Mouse (Mus musculus): ENCODE results near the gene Mtcl1.
A peak's percentile ranks its signal among the peaks of the same experiment; 100 is the strongest.

Mtcl1 gene

DNA sequence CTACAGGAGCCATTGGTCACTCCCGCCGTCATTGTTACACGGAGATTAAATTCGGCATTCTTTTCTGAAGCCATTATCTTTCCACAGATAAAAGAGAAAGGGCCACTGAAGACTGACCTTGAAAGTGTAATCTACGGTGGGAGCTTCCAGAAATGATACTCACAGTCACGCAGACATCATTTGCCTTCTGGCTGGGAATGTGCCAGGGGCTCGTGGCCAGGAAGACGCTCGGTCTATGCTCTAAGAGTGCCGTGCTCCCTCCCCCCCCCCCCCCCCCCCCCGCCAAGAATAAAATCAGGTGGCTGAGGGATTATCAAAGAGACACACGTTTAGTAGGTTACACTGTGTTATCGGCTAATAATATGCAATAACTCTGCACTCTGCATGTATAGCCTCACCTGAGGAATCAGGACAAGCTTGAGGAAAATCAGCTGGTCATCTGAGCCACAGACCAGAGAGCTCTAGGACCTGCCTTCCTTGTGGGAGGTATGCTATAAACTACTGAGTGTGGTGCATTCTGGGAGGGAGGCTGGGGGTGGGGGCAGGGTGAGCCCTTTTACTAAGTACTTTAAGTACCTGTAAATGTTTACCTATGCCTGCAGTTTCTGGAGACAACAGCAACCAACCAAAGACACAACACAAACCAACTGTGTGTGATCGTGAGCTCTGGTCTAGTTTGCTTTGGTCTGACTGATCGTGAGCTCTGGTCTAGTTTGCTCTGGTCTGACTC, 87.1 kb downstream of the Mtcl1 start:
- peak; percentile 59 for DNase-seq (ENCODE audit: low spot score)

DNA sequence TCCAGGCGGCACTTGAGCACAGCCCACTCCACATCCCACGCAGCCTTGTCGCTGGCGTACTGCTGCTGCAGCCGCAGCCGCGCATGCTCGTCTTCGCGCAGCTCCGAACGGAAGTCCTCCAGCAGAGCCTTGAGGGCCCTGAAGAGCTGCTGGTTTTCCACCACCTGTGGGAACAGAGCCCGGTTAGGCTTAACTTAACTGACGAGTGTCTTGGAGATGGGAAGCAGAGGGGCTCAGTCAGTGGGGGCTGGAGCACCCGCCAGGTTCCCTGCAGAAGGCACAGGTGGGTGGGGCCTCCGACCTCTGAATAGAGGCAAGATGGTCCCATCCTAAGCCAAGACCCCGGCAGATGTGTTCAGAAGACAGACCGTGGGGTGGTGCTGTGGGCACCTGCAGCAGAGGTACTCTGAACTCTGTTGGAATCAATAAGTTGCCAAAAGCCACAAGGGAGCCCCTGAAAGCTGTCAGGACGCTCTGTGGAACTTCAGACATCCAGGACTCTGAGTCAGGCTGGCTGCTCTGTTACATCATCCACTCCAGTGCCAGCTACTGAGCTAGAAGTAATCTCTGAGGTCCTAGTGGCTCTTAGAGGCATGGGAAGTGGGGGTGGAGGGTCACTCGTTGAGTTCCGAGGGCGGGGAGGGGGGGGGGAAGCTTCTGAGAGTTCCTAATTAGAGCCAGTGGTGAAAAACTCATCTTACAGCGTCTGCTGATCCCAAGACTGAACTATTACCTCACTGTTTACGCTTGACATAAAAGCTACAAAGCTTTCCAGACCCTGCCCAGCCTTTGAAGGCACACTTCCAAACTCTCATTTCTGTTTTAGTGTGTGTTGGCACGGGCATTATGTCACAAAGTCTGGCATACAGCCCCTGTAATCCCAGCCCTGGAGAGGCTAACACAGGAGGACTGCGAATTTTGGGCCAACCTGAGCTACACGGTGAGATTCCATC, 91.2 kb downstream of the Mtcl1 start:
- DNase-seq (ENCODE audit: low spot score) = no peak

DNA sequence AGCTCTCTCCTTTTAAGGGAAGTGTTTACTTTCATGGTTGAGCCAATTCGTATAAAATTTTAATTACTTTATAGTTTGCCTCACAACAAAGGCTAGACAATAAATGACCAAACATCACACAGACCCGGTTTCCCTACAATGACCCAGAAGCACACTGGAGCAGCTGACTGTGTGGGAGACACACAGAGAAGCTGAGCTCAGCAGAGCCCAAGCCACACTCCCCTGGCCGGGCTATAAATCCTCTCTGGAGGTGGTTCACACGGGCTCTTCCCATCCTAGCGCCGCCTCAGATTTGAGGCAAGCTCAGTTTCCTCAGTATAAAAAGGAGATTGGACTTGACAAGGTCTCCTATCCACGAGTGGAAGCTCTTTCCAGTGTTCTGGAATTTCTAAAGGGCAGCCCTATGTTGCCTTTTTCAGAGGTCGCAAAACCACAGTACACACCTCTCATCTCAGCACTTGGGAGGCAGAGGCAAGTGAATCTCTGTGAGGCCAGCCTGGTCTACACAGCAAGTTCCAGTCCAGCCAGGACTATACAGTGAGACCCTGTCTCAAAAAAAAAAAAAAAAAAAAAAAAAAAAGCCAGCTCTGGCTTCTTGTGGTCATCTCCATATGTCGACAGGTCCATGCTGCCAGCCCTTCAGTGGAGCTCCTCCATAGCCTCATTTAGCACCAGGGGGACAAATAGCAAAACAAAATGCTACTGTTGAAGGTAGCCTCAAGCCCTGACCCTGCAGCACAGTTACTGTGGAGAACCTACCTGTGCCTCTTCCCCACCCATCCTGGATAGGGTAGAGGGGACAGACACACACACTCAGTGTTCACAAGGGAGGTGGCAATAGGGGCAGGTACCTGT, 92.2 kb downstream of the Mtcl1 start:
- no peak for DNase-seq (ENCODE audit: low spot score)

DNA sequence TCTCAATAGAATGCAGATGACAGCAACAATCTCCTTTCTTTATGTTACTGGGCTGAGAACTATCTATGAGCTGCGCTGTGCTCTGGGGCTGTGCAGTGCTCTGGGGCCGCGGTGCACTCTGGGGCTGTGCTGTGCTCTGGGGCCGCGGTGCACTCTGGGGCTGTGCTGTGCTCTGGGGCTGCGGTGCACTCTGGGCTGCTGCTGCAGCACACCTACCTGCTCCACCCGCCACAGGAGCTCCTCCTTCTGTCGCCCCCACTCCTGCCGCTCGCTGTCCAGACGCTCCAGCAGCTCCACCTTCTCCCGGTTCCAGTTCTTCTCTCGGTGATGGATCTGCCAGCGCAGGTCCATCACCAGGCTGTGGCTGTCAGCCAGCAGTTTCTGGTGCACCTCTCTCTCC, 95.6 kb downstream of the Mtcl1 start:
- no peak for DNase-seq (ENCODE audit: low spot score)

DNA sequence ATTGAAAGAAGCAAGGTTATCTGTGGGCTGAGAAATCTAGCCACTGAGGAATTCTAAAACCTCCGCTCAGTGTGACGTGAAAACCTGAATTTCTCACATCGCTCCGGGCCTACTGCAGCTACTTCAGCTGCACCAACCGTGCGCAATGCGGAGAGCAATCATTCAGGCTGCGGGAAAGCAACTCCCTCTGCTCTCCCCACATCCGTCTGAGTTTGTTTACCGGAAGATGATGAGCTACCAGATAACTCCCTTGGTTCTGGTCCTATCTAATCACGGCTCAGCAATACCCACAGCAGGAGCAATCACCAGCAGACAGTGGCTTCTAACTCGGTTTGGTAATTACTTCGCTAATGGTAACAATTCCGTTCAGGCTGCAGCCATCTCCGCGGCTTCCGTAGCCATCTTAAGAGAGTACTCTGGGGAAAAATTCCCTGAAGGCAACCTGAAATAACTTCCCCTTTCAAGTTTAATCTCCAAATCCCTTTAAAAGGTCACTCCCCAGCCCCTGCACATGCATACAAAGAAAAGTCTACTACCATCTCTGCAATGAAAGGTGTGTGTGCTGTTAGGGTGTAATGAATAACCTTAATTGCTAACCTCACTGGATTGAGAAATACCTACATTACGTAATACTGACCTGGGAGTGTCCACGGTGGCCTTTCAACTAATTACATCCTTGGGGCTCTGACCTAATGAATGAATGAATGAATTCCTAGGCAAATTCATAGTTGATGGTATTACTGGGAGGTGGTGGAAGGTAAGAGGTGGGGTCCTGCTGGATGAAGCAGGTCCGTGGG, 96.5 kb downstream of the Mtcl1 start:
- no peak for DNase-seq (ENCODE audit: low spot score)

DNA sequence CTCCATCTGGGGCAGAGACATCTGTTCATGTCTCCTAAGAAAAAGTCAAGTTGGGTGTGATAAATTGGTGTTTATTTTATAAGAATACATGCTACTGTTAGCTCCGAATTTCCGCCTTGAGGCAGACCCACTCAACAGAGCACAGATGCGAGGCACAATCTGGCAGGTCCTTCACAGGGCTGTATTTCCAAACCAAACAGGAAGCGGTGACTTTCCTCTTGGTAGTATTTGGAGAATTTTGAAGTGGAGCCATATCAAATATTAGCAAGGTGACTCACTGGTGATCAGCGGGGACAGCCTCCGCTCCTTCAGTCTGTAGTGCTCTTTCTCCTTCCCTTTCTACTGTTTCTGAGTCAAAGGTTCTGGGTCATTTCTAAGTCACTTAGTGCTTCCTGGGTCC, 97.3 kb downstream of the Mtcl1 start:
- DNase-seq (ENCODE audit: low spot score) = no peak

DNA sequence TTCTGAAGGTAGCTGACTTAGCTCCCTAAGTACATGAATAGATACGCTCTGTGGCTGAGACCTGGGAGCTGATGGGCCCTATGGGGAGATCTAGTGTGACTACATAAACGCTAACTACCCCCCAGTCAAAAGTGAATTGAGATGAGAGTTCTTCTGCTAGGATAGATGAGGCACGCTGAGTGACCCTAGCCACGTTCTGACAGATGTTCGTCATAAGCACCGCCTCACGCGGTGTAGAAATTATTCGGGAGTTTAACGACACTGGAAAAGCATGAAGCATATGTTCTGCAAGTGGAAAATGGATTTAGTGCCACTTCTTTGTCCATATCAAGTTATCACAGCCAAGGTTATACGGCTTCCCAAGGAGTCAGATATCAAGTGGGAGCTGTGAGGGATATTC, 98.9 kb downstream of the Mtcl1 start:
- DNase-seq (ENCODE audit: low spot score) = no peak

DNA sequence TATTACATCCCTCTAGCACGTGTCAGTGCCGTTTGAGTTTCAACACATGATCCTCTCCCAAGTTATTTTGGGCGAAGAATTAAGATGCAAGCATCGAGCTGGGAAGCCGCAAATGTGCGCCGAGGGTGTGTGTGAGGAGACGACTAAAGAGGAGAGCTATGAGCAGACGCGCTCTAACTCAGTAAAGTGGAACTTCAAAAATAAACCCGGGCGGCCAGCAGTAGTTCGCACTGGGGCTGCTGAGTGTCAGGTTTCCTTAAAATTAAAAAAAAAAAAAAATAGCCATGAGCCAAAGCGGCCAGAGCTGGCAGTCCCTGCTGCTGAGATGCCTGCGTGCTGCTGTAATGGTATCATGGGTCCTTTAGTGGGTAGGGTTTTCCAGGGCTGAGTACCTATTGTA, 99.4 kb downstream of the Mtcl1 start:
- DNase-seq (ENCODE audit: low spot score) = no peak

DNA sequence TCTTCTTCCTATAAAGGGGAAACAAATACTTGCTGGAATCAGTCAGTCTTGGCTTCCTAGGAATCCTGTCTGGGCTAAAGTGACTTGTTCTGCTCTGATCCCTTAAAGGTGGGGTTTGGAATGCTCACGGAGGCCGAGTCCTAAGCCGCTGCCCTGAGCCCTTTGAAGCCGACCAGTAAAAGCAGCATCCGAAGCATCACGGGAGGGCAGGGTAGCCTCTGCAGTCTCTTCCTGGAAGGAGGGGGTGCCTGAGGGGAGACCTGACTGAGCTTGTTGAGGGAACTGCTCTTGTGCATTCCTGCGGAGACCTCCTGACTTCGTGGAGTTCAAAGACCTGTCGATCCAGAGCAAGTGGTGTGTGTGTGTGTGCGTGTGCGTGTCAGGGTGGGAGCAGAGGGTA, 103.2 kb downstream of the Mtcl1 start:
- no peak for DNase-seq (ENCODE audit: low spot score)

DNA sequence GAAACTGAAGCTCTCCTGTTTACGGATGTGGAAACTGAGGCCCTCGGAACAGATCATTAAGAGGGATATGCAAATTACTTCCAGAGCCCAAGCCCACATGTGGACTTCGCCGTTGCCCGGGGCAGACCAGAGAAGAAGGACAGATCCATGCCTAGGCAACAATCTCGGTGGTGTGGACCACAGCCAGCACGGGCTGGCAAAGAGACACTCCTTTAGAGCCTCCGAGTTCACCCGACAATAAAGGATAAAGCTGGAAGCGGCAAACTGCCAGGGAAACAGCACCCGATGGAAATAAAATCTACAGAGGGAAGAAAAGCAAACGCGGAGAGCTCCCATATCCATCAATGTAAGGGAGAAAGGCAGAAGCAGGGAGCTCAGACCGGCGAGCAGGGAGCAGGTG, 103.9 kb downstream of the Mtcl1 start:
- peak; percentile 26 for DNase-seq (ENCODE audit: low spot score)

DNA sequence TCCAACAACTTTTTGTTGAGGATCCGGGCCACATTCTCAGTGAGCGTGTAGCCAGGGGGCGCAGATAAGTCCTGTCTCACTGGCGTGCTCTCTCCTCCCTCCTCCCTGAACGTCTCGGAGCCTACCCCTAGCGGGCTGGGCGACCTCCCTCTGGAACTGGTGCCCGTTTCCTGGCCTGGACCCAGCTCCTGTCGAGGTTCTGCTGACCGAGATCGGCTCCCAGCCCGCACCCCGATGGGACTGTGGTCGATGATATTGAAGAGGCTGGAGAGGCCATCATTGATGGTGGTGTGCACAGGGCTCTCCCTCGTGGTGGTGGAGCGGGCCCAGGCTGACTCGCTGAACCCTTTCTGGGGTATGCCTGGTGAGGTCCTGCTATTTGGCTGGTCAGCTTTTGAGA, 106.6 kb downstream of the Mtcl1 start:
- no peak for DNase-seq (ENCODE audit: low spot score)

DNA sequence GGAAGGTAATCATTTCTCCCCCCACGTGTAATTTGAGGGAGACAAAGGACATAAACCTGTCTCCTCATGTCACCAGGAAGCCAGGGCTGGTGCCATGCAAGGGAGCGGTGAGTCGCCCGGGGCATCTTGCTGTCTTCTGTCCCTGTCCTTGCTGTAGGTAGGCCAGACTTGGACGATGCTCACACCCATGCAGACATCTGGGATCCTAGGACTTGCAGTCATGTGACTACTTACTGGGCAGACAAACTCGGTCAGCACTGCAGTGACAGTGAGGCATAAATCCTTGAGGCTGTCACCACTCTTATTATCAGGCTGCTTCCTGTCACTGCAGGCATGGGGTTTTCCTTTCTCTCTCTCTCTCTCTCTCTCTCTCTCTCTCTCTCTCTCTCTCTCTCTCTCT, 107.9 kb downstream of the Mtcl1 start:
- DNase-seq (ENCODE audit: low spot score) = no peak

DNA sequence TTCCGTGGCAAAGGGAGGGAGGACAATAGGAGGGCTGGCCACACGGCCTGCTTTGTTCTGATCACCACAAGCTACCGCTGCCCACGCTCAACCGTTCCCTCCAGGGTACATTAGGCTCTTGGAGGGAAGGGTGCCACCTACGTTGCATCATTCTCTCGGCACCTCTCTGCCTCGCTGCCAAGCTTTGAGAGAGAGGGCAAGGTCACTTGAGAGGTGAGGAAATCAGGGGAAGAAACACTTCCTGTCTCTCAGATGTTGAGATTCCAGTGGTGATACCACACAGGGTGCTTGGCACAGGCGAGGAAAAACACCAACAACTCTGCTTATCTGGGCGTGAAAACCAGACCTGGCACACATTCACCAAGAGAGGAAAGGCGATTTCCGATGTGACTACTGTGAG, 108.8 kb downstream of the Mtcl1 start:
- DNase-seq (ENCODE audit: low spot score) = peak; percentile 48

DNA sequence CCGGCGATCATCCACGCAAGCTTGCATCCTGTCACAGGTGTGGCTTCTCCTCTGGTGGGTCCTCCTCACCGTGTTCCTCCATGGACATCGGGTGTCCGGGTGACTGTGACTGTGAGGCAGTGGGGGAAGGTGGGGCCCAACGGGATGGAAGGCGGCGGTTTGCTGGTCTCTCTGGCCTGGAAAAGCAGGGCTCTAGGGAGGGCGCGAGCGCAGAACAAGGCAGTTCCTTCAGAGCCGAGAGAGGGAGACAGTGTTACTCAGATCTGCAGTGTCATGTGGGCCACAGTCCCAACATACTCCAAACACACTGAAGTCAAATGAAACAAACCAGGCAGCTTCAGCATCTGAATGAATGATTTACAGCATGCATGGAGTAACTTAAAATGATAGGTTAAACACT, 111.6 kb downstream of the Mtcl1 start:
- DNase-seq (ENCODE audit: low spot score) = no peak

DNA sequence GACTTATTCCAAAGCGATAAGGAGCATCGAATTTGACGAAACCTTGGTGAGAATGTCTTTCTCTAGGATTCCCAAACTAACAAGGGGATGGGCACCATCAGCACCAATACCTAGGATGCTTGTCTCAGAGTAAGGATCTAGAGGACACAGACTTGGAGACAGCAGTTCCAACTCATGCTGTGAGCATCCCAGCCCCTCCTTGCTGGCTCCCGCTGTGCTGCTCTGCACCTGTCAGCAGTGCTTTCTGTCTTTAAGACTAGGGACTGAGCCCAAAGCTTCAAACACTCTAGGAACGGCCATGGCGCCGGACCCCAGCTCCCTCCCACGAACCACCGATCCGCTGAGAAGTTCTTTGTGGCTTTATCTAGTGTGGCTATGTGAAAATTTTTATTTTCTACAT, 114.0 kb downstream of the Mtcl1 start:
- no peak for DNase-seq (ENCODE audit: low spot score)

DNA sequence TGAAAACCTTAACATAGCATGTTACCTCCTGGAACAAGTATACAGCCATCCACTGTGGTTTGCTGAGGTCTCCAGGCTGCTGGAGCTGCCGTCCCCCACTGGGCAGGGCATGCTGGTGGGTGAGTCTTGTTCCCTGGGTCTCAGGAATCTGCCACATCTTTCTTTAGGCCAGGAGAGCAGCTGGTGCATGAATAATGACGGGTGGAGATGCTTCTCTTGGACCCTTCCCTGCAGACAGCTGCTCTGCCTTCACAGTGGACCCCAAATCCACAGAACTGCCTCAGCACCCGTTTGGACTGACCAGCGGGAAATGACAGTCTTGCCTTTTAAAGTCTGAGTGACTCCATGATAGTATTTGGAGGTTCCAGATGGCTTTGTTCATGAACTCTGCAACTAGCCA, 114.7 kb downstream of the Mtcl1 start:
- no peak for DNase-seq (ENCODE audit: low spot score)

DNA sequence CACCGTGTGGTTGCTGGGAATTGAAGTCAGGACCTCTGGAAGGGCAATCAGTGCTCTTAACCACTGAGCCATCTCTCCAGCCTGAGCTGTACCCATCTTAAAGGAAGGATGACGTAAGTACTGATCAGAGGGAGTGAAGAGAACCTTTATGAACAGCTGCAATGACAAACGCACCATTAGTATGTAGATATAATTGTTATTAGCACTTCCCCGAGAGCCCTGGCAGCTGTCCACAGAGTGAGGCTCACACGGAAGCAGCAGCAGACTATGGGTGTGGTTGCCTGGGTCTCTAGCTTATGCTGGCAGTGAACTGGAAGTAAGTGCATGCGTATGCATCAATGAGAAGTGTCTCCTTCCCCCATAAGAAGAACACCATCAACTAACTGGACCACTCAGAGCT, 118.3 kb downstream of the Mtcl1 start:
- DNase-seq (ENCODE audit: low spot score) = no peak

DNA sequence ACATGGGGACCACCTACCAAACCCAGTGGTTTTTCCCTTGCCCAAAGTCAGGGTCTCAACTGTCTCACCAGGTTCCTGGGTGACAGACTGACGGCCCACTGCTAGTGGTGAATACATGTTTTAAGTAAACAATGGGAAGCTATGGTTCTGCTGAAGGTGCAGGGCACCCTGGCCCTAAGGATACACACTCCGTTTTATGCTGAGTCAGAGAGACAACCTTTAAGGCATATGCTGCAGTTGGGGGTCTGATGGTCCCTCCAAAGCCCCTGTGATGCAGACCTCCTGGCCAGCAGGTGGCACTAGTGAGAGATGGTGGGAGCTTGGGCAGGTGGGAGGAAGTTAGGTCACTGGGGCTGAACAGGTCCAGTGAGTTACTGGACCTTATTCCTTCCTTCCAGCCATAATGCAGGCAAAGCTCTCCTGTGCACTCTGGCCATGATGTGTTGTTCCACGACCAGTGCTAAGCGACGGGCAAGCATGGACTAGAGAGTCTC, 123.0 kb downstream of the Mtcl1 start:
- DNase-seq (ENCODE audit: low spot score) = no peak

DNA sequence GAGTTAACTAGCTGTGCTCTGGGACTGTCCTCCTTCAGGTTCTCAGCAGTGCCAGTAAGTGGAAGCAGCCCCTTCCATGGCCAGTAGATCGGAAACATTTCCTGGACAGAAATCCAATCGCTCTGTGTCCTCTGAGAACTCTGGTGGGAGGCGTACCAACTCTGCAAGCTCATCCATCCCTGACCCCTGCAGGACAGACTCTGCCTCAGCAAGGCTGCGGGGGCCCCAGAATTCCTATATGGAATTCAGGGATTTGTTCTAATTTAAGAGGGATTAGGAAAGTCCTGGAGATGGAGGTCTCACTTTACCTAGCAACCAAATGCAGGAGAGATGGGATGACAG, 123.4 kb downstream of the Mtcl1 start:
- no peak for DNase-seq (ENCODE audit: low spot score)

DNA sequence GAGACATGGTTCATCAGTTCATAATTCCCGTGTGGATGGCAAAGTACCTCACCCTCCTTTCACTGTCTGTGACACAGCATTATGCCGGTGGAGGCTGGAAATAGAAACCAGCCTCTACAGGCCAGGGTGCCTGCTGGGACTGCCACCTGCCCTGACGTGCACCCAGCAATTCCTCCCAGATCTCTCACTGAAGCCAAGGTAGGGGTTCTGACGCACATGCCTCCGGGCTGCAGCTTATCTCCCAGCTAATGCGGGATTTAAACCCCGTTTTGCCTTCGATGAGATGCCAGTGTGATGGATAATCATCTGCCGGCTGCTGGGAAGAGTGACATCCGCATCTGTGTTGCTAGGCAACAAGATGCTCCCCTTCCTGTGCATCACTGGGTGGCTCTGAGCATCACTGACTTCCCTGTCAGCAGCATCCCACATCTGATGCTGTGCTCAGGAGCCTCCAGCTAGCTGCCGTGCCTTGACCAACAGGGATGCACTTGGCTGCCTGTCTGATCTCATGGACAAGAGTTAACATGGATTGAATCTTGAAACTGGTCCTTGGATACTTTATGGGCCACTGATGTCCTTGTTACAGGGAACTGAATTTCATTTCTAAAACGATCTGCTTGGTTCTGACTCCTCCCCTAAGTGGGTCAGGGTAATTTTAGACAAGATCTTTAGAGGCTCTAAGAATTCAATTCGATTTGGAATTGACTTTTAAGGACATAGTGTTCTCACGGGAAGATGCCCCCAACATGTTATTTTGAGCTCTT, 123.9 kb downstream of the Mtcl1 start:
- no peak for DNase-seq (ENCODE audit: low spot score)

DNA sequence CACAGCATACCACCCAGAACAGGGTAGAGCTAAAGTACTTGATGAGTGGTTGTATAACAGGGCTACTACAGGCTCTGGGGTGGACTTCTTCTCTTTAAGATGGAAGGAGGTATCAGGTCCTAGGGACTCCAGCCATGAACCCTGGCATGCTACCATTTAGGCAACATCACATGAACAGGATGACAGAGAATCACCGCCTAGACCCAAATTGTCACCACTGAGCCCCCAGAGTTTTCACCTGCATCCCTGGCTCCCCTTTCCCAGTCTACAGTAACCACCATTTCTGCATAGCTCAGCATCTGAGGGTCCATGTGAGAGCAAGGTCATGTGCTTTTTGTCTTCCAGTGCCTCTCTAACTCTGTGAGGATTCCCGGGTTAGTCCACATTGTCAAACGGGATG, 124.7 kb downstream of the Mtcl1 start:
- DNase-seq (ENCODE audit: low spot score) = no peak
